Mouse (Mus musculus): ENCODE measurements around the gene Acsm4. TPM values are rescaled to one million over a fixed set of nuclear protein-coding genes. Genes with fewer than 3 reads are reported as not detected.

The Acsm4 gene
- total RNA-seq, 2 experiments from 2014 or later = not detected

- intact Hi-C loops (cut with DNase I; ENCODE audit: low total_unique reads) = no loop called here
Observed at GRCm38 (mm10) chr7:119753696-119754095, 63.9 kb downstream of the Acsm4 start.

DNA sequence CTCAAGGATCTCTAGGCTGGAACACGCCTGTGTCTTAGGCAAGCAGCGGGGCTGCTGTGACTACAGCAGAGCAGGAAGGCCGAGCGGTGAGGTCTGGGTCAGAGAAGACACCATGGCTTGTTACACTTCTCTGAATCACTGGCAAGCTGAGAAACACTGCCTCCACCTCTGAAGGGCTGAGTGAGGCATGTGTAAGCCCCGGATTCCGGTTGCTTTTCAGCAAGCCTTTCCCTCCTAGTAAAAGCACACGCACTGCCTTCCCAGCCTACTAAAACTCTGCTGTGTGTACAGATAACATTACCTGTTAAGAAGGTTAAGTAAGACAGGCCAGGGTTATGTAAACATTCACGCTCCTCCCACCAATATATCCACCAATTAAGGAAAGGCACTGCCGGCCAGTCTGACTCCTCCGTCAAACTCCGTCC, 70.7 kb downstream of the Acsm4 start, which contains the start of gene Acsm3:
Gene Acsm3 (plus strand): TSS at position 397 of the 425 bp plus-strand sequence.
- intact Hi-C loops (cut with DNase I; ENCODE audit: low total_unique reads) = no loop called here
- DNase-seq = no peak

More at GRCm38 (mm10) chr7:119753696-119754095, 63.9 kb downstream of the Acsm4 start:
- DNase-seq = no peak

DNA sequence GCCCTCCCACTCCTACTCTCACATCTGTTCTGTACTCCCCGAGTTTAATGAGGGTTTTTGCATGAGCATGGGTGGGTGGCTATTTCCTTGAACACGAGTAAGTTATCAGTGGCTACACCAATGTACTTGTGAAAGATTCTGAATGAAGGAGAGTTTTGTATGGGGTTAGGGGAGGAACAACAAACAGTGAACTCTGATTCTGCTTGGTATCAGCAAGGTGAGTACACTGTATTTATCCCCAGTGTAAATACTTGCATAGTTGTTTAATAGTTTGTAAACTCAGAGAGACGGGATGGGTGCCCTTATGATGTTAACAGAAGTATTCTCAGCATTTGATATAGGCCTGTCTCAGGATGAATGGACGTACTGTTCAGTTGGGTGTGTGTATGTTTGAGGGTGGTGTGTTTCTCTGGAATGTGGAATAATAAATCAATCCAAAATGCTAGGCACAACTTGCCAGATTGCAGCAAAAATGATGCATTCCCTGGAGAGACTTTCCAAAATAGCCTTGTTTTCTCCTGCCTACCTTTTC, 72.4 kb downstream of the Acsm4 start:
- no peak for DNase-seq
- intact Hi-C loops (cut with DNase I; ENCODE audit: low total_unique reads) = no loop called here

Other genes starting within 250 kb of the Acsm4 start
- gene Gp2, start 230.7 kb upstream of the Acsm4 start, total RNA-seq (2021) = not detected
- not detected for gene Umod, start 210.7 kb upstream of the Acsm4 start, total RNA-seq (2021)
- not detected for gene Acsm5, start 170.6 kb upstream of the Acsm4 start, total RNA-seq (2021)
- gene Pdilt, start 166.5 kb upstream of the Acsm4 start, total RNA-seq (2021) = not detected
- not detected for gene Acsm2, start 135.7 kb upstream of the Acsm4 start, total RNA-seq (2021)
- not detected for gene Acsm1, start 83.0 kb upstream of the Acsm4 start, total RNA-seq (2021)
- 10 to 100 TPM; 14.2 to 15.2 TPM for gene Thumpd1, start 30.8 kb downstream of the Acsm4 start, total RNA-seq (2021)
- not detected for gene Acsm3, start 70.9 kb downstream of the Acsm4 start, total RNA-seq (2021)
- gene Rexo5, start 104.0 kb downstream of the Acsm4 start, total RNA-seq (2021) = under 1 TPM; 0.49 to 0.62 TPM
- gene Eri2, start 104.0 kb downstream of the Acsm4 start, total RNA-seq (2021) = 1 to 10 TPM; 2.0 to 2.1 TPM
- gene Lyrm1, start 205.8 kb downstream of the Acsm4 start, total RNA-seq (2021) = 10 to 100 TPM; 10.4 to 11.1 TPM
- 10 to 100 TPM; 13.9 to 14.1 TPM for gene Dcun1d3, start 206.3 kb downstream of the Acsm4 start, total RNA-seq (2021)

Measured in gastrocnemius, postnatal 14 days (tissue).